Mouse (Mus musculus): ENCODE measurements around the gene Atxn1. TPM values are rescaled to one million over a fixed set of nuclear protein-coding genes. Genes with fewer than 3 reads are reported as not detected.

The Atxn1 gene
- polyA plus RNA-seq, 1 experiment from 2014 or later, result 8.1 TPM

DNA sequence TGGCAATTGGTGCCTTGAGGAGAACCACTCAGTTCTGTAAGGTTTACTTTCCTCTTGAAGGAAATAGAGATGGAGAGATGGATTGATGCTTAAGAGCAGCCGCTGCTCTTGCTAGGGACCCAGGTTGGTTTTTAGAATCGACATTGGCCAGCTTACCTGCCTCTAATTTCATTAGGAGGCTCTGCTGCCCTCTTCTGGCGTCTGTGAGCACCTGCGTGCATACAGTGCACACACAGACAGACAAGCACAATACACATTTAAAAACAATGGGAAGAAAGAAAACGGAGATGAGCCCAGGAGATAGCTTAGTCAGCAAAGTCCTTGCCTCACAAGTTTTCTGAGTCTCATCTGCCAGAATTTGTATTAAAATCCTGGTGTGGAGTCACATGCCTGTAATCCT lies 381.7 kb downstream of the Atxn1 start:
- Histone ChIP-seq H3K4me2 (no peak overlapping the region), H3K4me1 (replicated peaks) (peaks cover 4% of the 10 kb centered on the region), H3K27me3 (no peaks in the 10 kb centered on the region), H3K36me3 (no peaks in the 10 kb centered on the region), H3K9me3 (replicated peaks) (no peaks in the 10 kb centered on the region), H3K27ac (no peak overlapping the region), H3K4me3 (no peak overlapping the region), H3K9ac (no peak overlapping the region)
- 87% methylated on average over 5 of the region's 5 CpGs for WGBS
- no peak for ATAC-seq (replicated peaks; ENCODE audit: insufficient number of reproducible peaks, insufficient read depth, low FRiP score, low read depth)

GRCm38 (mm10) chr13:45582294-45582693 lies 382.5 kb downstream of the Atxn1 start:
- Histone ChIP-seq H3K27me3 (no peaks in the 10 kb centered on the region), H3K27ac (no peak overlapping the region), H3K4me1 (replicated peaks) (peaks cover 11% of the 10 kb centered on the region), H3K4me2 (no peak overlapping the region), H3K4me3 (no peak overlapping the region), H3K9ac (no peak overlapping the region), H3K36me3 (no peaks in the 10 kb centered on the region), H3K9me3 (replicated peaks) (no peaks in the 10 kb centered on the region)
- no peak for ATAC-seq (replicated peaks; ENCODE audit: insufficient number of reproducible peaks, insufficient read depth, low FRiP score, low read depth)
- 78% methylated on average over 12 of the region's 12 CpGs for WGBS

DNA sequence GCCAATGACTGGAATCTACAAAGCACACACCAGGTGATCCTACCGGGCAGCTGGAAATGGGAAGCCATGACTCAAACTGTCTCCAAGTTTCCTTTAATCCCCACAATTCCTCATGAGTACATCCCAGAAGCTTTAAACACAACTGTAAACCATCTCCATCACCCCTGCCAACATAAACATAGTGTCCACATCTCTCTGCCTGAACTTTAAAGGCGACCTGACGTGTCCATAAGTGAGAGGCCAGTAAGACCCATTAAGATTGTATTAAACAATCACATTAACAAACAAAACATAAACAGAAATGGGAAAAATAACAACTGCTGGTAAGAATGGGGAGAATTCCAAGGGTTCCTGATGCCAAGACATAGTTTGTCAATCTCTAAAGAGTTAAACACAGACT lies 385.1 kb downstream of the Atxn1 start:
- Histone ChIP-seq H3K9ac (no peak overlapping the region), H3K4me2 (no peak overlapping the region), H3K9me3 (replicated peaks) (no peaks in the 10 kb centered on the region), H3K4me1 (replicated peaks) (peaks cover 30% of the 10 kb centered on the region), H3K27ac (no peak overlapping the region), H3K27me3 (no peaks in the 10 kb centered on the region), H3K4me3 (no peak overlapping the region), H3K36me3 (no peaks in the 10 kb centered on the region)
- ATAC-seq (replicated peaks; ENCODE audit: insufficient number of reproducible peaks, insufficient read depth, low FRiP score, low read depth), result no peak
- WGBS, result 71% methylated on average over 3 of the region's 3 CpGs

DNA sequence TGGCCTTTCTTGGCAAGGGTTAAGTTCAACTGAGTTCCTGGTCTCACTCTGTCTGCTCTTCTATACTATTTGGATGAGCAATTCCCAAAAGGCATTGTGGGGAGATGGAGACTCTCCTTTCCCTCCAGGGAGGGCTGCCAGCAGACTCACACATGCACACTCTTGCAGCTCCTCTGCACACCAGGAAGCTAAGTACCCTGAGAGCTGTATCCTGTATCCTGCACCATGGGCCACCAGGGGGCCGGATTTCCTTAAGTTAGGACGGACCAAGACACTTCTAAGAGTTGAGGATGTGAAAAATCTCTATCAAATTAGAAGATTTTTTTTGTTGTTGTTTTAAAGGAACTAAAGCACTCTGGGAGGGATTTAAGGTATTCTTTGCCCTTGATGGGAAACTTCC lies 387.0 kb downstream of the Atxn1 start:
- Histone ChIP-seq H3K9ac (no peak overlapping the region), H3K4me3 (no peak overlapping the region), H3K9me3 (replicated peaks) (no peaks in the 10 kb centered on the region), H3K4me2 (no peak overlapping the region), H3K27me3 (no peaks in the 10 kb centered on the region), H3K4me1 (replicated peaks) (peaks cover 35% of the 10 kb centered on the region), H3K27ac (peak overlapping the region; percentile 88), H3K36me3 (no peaks in the 10 kb centered on the region)
- WGBS, result 31% methylated on average over 2 of the region's 2 CpGs
- no peak for ATAC-seq (replicated peaks; ENCODE audit: insufficient number of reproducible peaks, insufficient read depth, low FRiP score, low read depth)

GRCm38 (mm10) chr13:45577366-45577765 lies 387.4 kb downstream of the Atxn1 start:
- Histone ChIP-seq H3K27me3 (no peaks in the 10 kb centered on the region), H3K36me3 (no peaks in the 10 kb centered on the region), H3K9me3 (replicated peaks) (no peaks in the 10 kb centered on the region), H3K27ac (peak overlapping the region; percentile 88), H3K4me1 (replicated peaks) (peaks cover 37% of the 10 kb centered on the region), H3K4me3 (no peak overlapping the region), H3K4me2 (no peak overlapping the region), H3K9ac (no peak overlapping the region)
- WGBS, result 31% methylated on average over 5 of the region's 5 CpGs
- ATAC-seq (replicated peaks; ENCODE audit: insufficient number of reproducible peaks, insufficient read depth, low FRiP score, low read depth), result no peak

- no peak overlapping the region for H3K9ac ChIP-seq
- 49% methylated on average over 4 of the region's 4 CpGs for WGBS
- peak; percentile 68 for ATAC-seq (replicated peaks; ENCODE audit: insufficient number of reproducible peaks, insufficient read depth, low FRiP score, low read depth)
These were observed 388.6 kb downstream of the Atxn1 start for GRCm38 (mm10) chr13:45576185-45576584.

DNA sequence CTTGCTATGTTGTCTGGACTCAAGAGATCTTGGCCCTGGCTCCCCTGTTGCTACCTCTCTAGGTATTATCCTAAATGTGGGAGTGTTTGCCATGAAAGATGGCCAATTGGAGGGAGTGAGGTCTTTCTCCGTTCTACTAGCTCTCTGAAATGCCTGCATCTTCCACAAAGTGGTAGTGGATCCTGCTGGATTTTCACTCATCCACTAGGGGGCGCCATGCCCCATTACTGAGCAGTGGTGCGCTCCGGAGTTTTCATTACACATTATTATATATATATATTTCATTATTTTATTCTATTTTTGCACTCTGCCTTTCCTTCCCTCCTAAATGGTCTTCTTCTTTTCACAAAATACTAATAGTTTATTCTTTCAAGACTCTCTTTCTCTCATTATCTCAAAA lies 392.0 kb downstream of the Atxn1 start:
- WGBS, result 20% methylated on average over 4 of the region's 4 CpGs
- no peak overlapping the region for H3K27ac ChIP-seq
- no peaks in the 10 kb centered on the region for H3K27me3 ChIP-seq
- H3K4me3 ChIP-seq, result no peak overlapping the region
- no peak overlapping the region for H3K4me2 ChIP-seq
- no peak for ATAC-seq (replicated peaks; ENCODE audit: insufficient number of reproducible peaks, insufficient read depth, low FRiP score, low read depth)
- peaks cover 43% of the 10 kb centered on the region for H3K4me1 ChIP-seq (replicated peaks)
- no peaks in the 10 kb centered on the region for H3K9me3 ChIP-seq (replicated peaks)
- no peaks in the 10 kb centered on the region for H3K36me3 ChIP-seq
- H3K9ac ChIP-seq, result no peak overlapping the region

More at GRCm38 (mm10) chr13:45576185-45576584, 388.6 kb downstream of the Atxn1 start:
- peak overlapping the region; percentile 13; the same call in 1 of the 2 replicates for H3K4me2 ChIP-seq
- no peak overlapping the region for H3K4me3 ChIP-seq
- no peaks in the 10 kb centered on the region for H3K9me3 ChIP-seq (replicated peaks)
- peak overlapping the region; percentile 88 for H3K27ac ChIP-seq
- no peaks in the 10 kb centered on the region for H3K36me3 ChIP-seq
- no peaks in the 10 kb centered on the region for H3K27me3 ChIP-seq
- H3K4me1 ChIP-seq (replicated peaks), result peaks cover 46% of the 10 kb centered on the region

GRCm38 (mm10) chr13:45571795-45572262 lies 393.0 kb downstream of the Atxn1 start:
- Histone ChIP-seq H3K9me3 (replicated peaks) (no peaks in the 10 kb centered on the region), H3K36me3 (0 out of 2 replicates have a peak, but pooled peaks cover 3% of the 10 kb centered on the region), H3K27me3 (no peaks in the 10 kb centered on the region), H3K27ac (no peak overlapping the region), H3K9ac (0 out of 2 replicates have a peak overlapping the region, but pooled peaks have one; percentile 15), H3K4me2 (peak overlapping the region; percentile 56), H3K4me1 (replicated peaks) (peaks cover 34% of the 10 kb centered on the region), H3K4me3 (peak overlapping the region; percentile 21; the same call in 1 of the 2 replicates)
- WGBS, result 2% methylated on average over 6 of the region's 6 CpGs
- no peak for ATAC-seq (replicated peaks; ENCODE audit: insufficient number of reproducible peaks, insufficient read depth, low FRiP score, low read depth)

GRCm38 (mm10) chr13:45569932-45570331 lies 394.9 kb downstream of the Atxn1 start:
- Histone ChIP-seq H3K4me2 (no peak overlapping the region), H3K27me3 (no peaks in the 10 kb centered on the region), H3K9ac (no peak overlapping the region), H3K4me3 (no peak overlapping the region), H3K36me3 (0 out of 2 replicates have a peak, but pooled peaks cover 7% of the 10 kb centered on the region), H3K9me3 (replicated peaks) (no peaks in the 10 kb centered on the region), H3K27ac (no peak overlapping the region), H3K4me1 (replicated peaks) (peaks cover 19% of the 10 kb centered on the region)
- 48% methylated on average over 7 of the region's 7 CpGs for WGBS
- no peak for ATAC-seq (replicated peaks; ENCODE audit: insufficient number of reproducible peaks, insufficient read depth, low FRiP score, low read depth)

GRCm38 (mm10) chr13:45564946-45565345 lies 399.9 kb downstream of the Atxn1 start:
- WGBS, result 65% methylated on average over 4 of the region's 4 CpGs
- Histone ChIP-seq H3K9me3 (replicated peaks) (no peaks in the 10 kb centered on the region), H3K4me2 (no peak overlapping the region), H3K4me1 (replicated peaks) (peaks cover 28% of the 10 kb centered on the region), H3K27me3 (no peaks in the 10 kb centered on the region), H3K4me3 (no peak overlapping the region), H3K36me3 (0 out of 2 replicates have a peak, but pooled peaks cover 7% of the 10 kb centered on the region), H3K9ac (no peak overlapping the region), H3K27ac (no peak overlapping the region)
- ATAC-seq (replicated peaks; ENCODE audit: insufficient number of reproducible peaks, insufficient read depth, low FRiP score, low read depth), result no peak

DNA sequence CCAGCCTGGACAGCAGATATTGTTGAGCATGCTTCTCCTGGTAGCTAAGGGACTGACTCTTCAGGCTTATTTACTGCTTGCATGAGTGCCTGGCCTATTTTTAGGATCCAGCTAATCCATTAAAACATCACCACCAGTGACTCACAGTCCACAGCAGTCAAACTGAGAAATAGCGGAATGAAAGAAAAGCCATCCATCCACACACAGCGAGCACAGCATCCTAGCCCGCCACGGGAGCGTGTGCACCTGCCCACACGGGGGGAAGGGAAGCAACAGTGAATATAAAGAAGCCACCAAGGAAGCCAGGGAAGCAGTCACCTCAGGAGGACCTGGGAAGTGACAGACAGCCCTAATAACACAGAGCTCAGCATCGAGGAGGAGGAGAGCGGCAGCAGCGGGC lies 402.8 kb downstream of the Atxn1 start:
- peak; percentile 33; the same call in 1 of the 2 replicates for ATAC-seq (replicated peaks; ENCODE audit: insufficient number of reproducible peaks, insufficient read depth, low FRiP score, low read depth)
- H3K36me3 ChIP-seq, result 0 out of 2 replicates have a peak, but pooled peaks cover 6% of the 10 kb centered on the region
- H3K9ac ChIP-seq, result no peak overlapping the region
- peak overlapping the region; percentile 15; the same call in 1 of the 2 replicates for H3K4me3 ChIP-seq
- 45% methylated on average over 9 of the region's 9 CpGs for WGBS
- no peaks in the 10 kb centered on the region for H3K9me3 ChIP-seq (replicated peaks)
- H3K4me2 ChIP-seq, result peak overlapping the region; percentile 53
- peaks cover 39% of the 10 kb centered on the region for H3K4me1 ChIP-seq (replicated peaks)
- H3K27me3 ChIP-seq, result no peaks in the 10 kb centered on the region
- peak overlapping the region; percentile 81 for H3K27ac ChIP-seq

DNA sequence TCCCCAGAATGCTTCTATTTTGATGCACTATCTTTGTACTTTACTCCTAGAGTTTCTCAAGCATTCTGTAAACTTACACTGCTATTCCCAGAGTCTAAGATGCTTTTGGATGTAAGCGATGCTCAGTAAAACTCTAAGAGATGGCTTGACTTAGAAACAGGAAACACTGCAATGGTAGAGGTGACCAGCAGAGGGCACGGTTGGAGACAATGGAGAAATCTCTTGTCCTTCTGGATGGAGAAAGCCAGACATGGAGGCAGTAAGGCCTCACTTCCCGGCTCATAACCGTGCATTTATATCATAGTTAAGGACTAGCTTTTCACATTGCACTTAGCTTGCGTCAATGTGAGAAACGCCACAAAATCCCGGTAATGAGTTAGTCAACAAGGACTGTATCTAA lies 404.3 kb downstream of the Atxn1 start:
- H3K27me3 ChIP-seq, result no peaks in the 10 kb centered on the region
- no peak overlapping the region for H3K27ac ChIP-seq
- H3K4me1 ChIP-seq (replicated peaks), result peaks cover 39% of the 10 kb centered on the region
- H3K4me2 ChIP-seq, result no peak overlapping the region
- no peaks in the 10 kb centered on the region for H3K9me3 ChIP-seq (replicated peaks)
- no peaks in the 10 kb centered on the region for H3K36me3 ChIP-seq
- no peak overlapping the region for H3K9ac ChIP-seq
- no peak for ATAC-seq (replicated peaks; ENCODE audit: insufficient number of reproducible peaks, insufficient read depth, low FRiP score, low read depth)
- H3K4me3 ChIP-seq, result no peak overlapping the region
- WGBS, result 67% methylated on average over 7 of the region's 7 CpGs
